Mouse (Mus musculus) ES-E14 (cell line): ENCODE results near the gene Hrh3. TPM values are rescaled to one million over a fixed set of nuclear protein-coding genes. Genes with fewer than 3 reads are reported as not detected.

Source experiments
- DNase-seq: peaks from one replicate; pipeline ENCODE4 v3.0.0-alpha.2; 2013; ENCODE audit warnings: low read depth, low spot score
- H3K27ac ChIP-seq: 2 replicates; pipeline ENCODE4 v1.5.1; 2012; ENCODE audit warnings: low read depth, mild to moderate bottlenecking, low read length, moderate library complexity, mixed read lengths; ENCODE audit not compliant: poor library complexity, insufficient read depth, severe bottlenecking
- H3K36me3 ChIP-seq: 2 replicates; pipeline ENCODE4 v1.6.1; 2012; ENCODE audit warnings: mild to moderate bottlenecking, low read length, moderate library complexity, mixed read lengths; ENCODE audit not compliant: control insufficient read depth, poor library complexity, insufficient read depth, severe bottlenecking
- H3K4me1 ChIP-seq, 2 experiments: fragments of 150-350 bp in 1 of 2; sonication (generic) in 1 of 2; 2 replicates each; pipeline ENCODE4 v1.6.1; 2012; ENCODE audit warnings: low read length in 2 of 2, mild to moderate bottlenecking in 1 of 2, mixed read lengths in 1 of 2; ENCODE audit not compliant: control insufficient read depth in 2 of 2, insufficient read depth in 2 of 2, poor library complexity in 1 of 2
- H3K4me3 ChIP-seq, 2 experiments: fragments of 150-350 bp in 1 of 2; sonication (generic) in 1 of 2; 2 replicates each; pipeline ENCODE4 v1.5.1; 2012; ENCODE audit warnings: low read length in 2 of 2, low read depth in 1 of 2, mild to moderate bottlenecking in 1 of 2, mixed read lengths in 1 of 2; ENCODE audit not compliant: insufficient read depth in 1 of 2, poor library complexity in 1 of 2, severe bottlenecking in 1 of 2
- H3K9ac ChIP-seq: 2 replicates; pipeline ENCODE4 v1.6.1; 2012; ENCODE audit warnings: low read depth, mild to moderate bottlenecking, low read length, mixed read lengths; ENCODE audit not compliant: poor library complexity, insufficient read depth, severe bottlenecking
- H3K9me3 ChIP-seq: fragments of 150-350 bp; sonication (generic); 2 replicates; pipeline ENCODE4 v1.6.1; 2012; ENCODE audit warnings: low read depth, mild to moderate bottlenecking, low read length; ENCODE audit not compliant: control insufficient read depth, insufficient read depth
- CHD2 ChIP-seq: IDR thresholded peaks from 2 replicates; pipeline ENCODE4 v1.6.1; 2014; ENCODE audit warnings: mild to moderate bottlenecking, low read depth, low read length, inconsistent platforms
- HCFC1 ChIP-seq: IDR thresholded peaks from 2 replicates; pipeline ENCODE4 v1.6.1; 2012; ENCODE audit warnings: low read length, inconsistent platforms, borderline replicate concordance; ENCODE audit not compliant: insufficient read depth
- MAFK ChIP-seq: IDR thresholded peaks from 2 replicates; pipeline ENCODE4 v1.6.1; 2014; ENCODE audit warnings: mild to moderate bottlenecking, low read depth, low read length, inconsistent platforms; ENCODE audit not compliant: insufficient read depth
- ZC3H11A ChIP-seq: IDR thresholded peaks from 2 replicates; pipeline ENCODE4 v1.6.1; 2012; ENCODE audit warnings: low read depth, mild to moderate bottlenecking, inconsistent platforms, low read length, borderline replicate concordance
- ZNF384 ChIP-seq: IDR thresholded peaks from 2 replicates; pipeline ENCODE4 v1.6.1; 2012; ENCODE audit warnings: low read depth, low read length, inconsistent platforms
- in situ Hi-C, 2 experiments: fragments of 600-800 bp; cut with MboI; formaldehyde crosslinking; loops; one replicate each; pipeline ENCODE4 v1.15.1; 2025; ENCODE audit warnings: low sequenced_read_pairs in 2 of 2, inconsistent platforms in 1 of 2; ENCODE audit not compliant: unreplicated experiment in 2 of 2
- total RNA-seq: library from RNA; depleted of rRNA; stranded (reverse); fragments of 300-350 nt; gene quantifications from 2 replicates; pipeline ENCODE4 v1.2.3, GENCODE M21; 2012

Hrh3 gene
- total RNA-seq, 1 experiment = 0.49 TPM

DNA sequence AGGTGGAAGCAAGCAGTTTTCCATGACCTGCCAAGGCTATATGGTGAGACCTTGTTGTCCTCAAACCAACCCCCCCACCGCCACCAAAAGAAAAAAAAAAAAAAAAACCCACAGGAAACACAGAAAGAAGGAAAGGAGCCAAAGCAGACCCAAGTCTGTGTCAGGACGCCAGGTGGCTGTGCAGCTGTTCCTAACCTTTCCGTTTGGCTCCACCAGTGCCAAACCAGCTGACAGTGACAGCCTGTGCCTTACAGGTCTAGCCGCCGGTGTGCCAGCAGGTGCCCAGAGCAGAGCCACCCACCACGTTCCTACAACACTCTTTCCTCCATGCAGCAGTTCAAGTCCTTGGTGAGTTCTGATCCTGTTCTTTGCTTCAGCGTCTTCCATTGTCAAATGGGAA, 31.4 kb downstream of the Hrh3 start:
- H3K4me1 ChIP-seq = peaks cover 2 to 15% of the 10 kb centered on the region in 2 experiments; a peak in 2 of 4 replicates
- no peak for TF ChIP-seq ZC3H11A
- no peak for TF ChIP-seq MAFK
- TF ChIP-seq HCFC1 = no peak
- no peak for TF ChIP-seq ZNF384
- no peak for TF ChIP-seq CHD2
- no peak for DNase-seq
- in situ Hi-C loops = no loop called here
- H3K36me3 ChIP-seq = peaks cover 6% of the 10 kb centered on the region; the same call in 1 of the 2 replicates
- H3K9me3 ChIP-seq = no peaks in the 10 kb centered on the region
- no peak overlapping the region for H3K9ac ChIP-seq
- no peak overlapping the region for H3K27ac ChIP-seq
- H3K4me3 ChIP-seq = no peak overlapping the region

- TF ChIP-seq MAFK = no peak
- no peak for TF ChIP-seq ZNF384
- TF ChIP-seq CHD2 = no peak
- TF ChIP-seq ZC3H11A = no peak
- TF ChIP-seq HCFC1 = no peak
- no peaks in the 10 kb centered on the region for H3K9me3 ChIP-seq
- no peak overlapping the region for H3K9ac ChIP-seq
- H3K4me3 ChIP-seq = 0 out of 4 replicates have a peak overlapping the region, but pooled peaks of 1 of the 2 experiments have one; percentile 86
- DNase-seq = no peak
- peaks cover 10% of the 10 kb centered on the region; the same call in 1 of the 2 replicates for H3K36me3 ChIP-seq
- no peak overlapping the region for H3K27ac ChIP-seq
- peaks cover 2 to 7% of the 10 kb centered on the region in 2 experiments; a peak in 1 of 4 replicates for H3K4me1 ChIP-seq
- in situ Hi-C loops = no loop called here
Measured at GRCm38 (mm10) chr2:180071671-180072070, 32.6 kb downstream of the Hrh3 start.

GRCm38 (mm10) chr2:180070481-180071453, 33.5 kb downstream of the Hrh3 start, which contains the start of gene Mtg2:
Gene Mtg2, plus strand, starts transcription at chr2:180070588.
- H3K4me3 ChIP-seq = peak within 1 kb of the TSS; percentile 86 to 87
- H3K9me3 ChIP-seq = no peaks in the 10 kb centered on the region
- in situ Hi-C loops = no loop called here
- TF ChIP-seq ZC3H11A (no peak), CHD2 (no peak), HCFC1 (no peak; the same call in 1 of the 2 replicates), MAFK (no peak), ZNF384 (no peak)
- DNase-seq = peak; percentile 80
- H3K36me3 ChIP-seq = peaks cover 10% of the 10 kb centered on the region; the same call in 1 of the 2 replicates
- peak within 1 kb of the TSS; percentile 87 for H3K9ac ChIP-seq
- H3K27ac ChIP-seq = peak within 1 kb of the TSS; percentile 49
- H3K4me1 ChIP-seq = peaks cover 2 to 7% of the 10 kb centered on the region in 2 experiments; a peak in 1 of 4 replicates

DNA sequence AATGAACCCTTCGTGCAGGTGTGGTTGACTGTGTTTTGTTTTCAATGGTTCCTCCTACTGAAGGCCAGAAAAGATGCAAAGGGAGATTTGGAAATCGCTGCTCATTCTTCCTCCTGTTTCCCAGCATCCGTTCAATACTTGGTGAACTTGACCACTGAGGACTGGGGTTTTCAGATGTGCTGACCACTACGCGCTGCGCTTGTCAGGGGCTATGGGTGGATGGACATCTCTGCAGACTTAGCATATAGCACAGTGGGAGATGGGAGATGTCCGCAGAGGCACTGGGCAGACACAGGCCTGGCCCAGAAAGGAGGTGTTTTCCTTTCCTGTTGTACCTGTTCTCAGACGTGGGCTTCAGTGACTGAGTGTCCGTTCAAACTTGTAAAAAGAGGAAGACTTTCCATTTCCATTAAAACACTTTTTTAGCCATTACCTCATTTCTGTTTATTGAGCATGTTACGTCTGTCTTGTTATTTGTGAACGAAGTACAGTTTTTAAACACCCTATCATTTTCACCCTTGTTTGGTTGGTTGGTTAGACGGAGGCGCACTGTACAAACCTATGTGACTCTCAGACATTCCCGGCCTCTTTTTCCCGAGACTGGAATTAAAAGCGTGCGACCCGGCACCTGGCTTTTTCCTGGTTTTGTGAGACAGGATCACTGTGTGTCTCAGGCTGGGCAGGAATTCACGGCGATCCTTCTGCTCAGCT, 34.4 kb downstream of the Hrh3 start:
- no peak for TF ChIP-seq ZC3H11A
- TF ChIP-seq MAFK = no peak
- TF ChIP-seq CHD2 = no peak
- H3K4me3 ChIP-seq = peak overlapping the region; percentile 86 to 87
- H3K4me1 ChIP-seq = peaks cover 2 to 7% of the 10 kb centered on the region in 2 experiments; a peak in 1 of 4 replicates
- no peaks in the 10 kb centered on the region for H3K9me3 ChIP-seq
- H3K36me3 ChIP-seq = peaks cover 10% of the 10 kb centered on the region; the same call in 1 of the 2 replicates
- DNase-seq = no peak
- in situ Hi-C loops = no loop called here
- no peak overlapping the region for H3K27ac ChIP-seq
- H3K9ac ChIP-seq = peak overlapping the region; percentile 86
